9 mouse cellular contexts compared by ENCODE assay signal in genomic region chr12:81788672-81789084, GRCm38 (mm10). TPM values are rescaled to one million over a fixed set of nuclear protein-coding genes. Genes with fewer than 3 reads are reported as not detected.
DNase-seq lines count a peak whose midpoint lies in the region; ATAC-seq and TF ChIP-seq lines count a peak whose summit lies in the region.
"Had no signal": no experiment of that assay in that cellular context is flagged by ENCODE, and none has a peak within 500 bp of the region (broad histone marks: within the 10 kb centered on the region; RNA-seq: fewer than 3 reads in every experiment).

No protein-coding gene starts in this region.

- intact Hi-C loops in gastrocnemius, postnatal 36 days (cut with DNase I), result loop anchor here (2.0 kb wide), 1 partner anchor 170 kb away; no protein-coding TSS in a partner anchor

- under 1% methylated on average over 9 of the region's 9 CpGs for WGBS in kidney, adult 2 months
- 7% methylated on average over 9 of the region's 9 CpGs for WGBS in limb, embryonic 10.5 days
- 3% methylated on average over 9 of the region's 9 CpGs for WGBS in stomach, embryonic 14.5 days

- H3K4me1 ChIP-seq in cortical plate, adult 2 months (ENCODE audit: control insufficient read depth, insufficient read depth, low read length), result no peaks in the 10 kb centered on the region
- H3K4me1 ChIP-seq in kidney, adult 2 months (ENCODE audit: control insufficient read depth, insufficient read depth, low read length), result no peaks in the 10 kb centered on the region
- H3K4me1 ChIP-seq in limb, embryonic 10.5 days, result peaks cover 6% of the 10 kb centered on the region; the same call in 1 of the 2 replicates
- no peaks in the 10 kb centered on the region for H3K4me1 ChIP-seq in stomach, embryonic 14.5 days (ENCODE audit: control insufficient read depth, insufficient read depth, low read length)
- H3K4me1 ChIP-seq: embryonic facial prominence, embryonic 12.5 days had no signal

- TF ChIP-seq CTCF in cortical plate, adult 2 months (IDR thresholded peaks at IDR 0.05; ENCODE audit: extremely low read depth, insufficient read depth, low read length), result peak; percentile 99
- peak; percentile 99; the same call in 1 of the 2 replicates for TF ChIP-seq CTCF in kidney, adult 2 months (conservative IDR thresholded peaks at IDR 0.05; ENCODE audit: insufficient read depth, insufficient read length, low read depth, low read length)

- H3K9ac ChIP-seq in stomach, embryonic 14.5 days (replicated peaks; ENCODE audit: low read depth, low read length), result no peak overlapping the region
- H3K9ac ChIP-seq: embryonic facial prominence, embryonic 12.5 days had no signal

- no peak overlapping the region for H3K4me3 ChIP-seq in cortical plate, adult 2 months (ENCODE audit: insufficient read depth, low read length)
- no peak overlapping the region for H3K4me3 ChIP-seq in kidney, adult 2 months (ENCODE audit: insufficient read depth, low read depth, low read length)
- H3K4me3 ChIP-seq in limb, embryonic 10.5 days, result no peak overlapping the region
- no peak overlapping the region for H3K4me3 ChIP-seq in stomach, embryonic 14.5 days (ENCODE audit: low read depth, low read length)
- H3K4me3 ChIP-seq: embryonic facial prominence, embryonic 12.5 days had no signal

- H3K27me3 ChIP-seq in kidney, adult 2 months (replicated peaks; ENCODE audit: control insufficient read depth, insufficient read depth, low read length), result no peaks in the 10 kb centered on the region
- peaks cover 12% of the 10 kb centered on the region for H3K27me3 ChIP-seq in limb, embryonic 10.5 days (ENCODE audit: low read depth, poor library complexity, severe bottlenecking)
- H3K27me3 ChIP-seq in stomach, embryonic 14.5 days (ENCODE audit: control insufficient read depth, insufficient read depth, low read length), result no peaks in the 10 kb centered on the region

- H3K9me3 ChIP-seq in limb, embryonic 10.5 days (replicated peaks), result no peaks in the 10 kb centered on the region
- H3K9me3 ChIP-seq in stomach, embryonic 14.5 days (ENCODE audit: control insufficient read depth, low read depth, low read length), result no peaks in the 10 kb centered on the region
- H3K9me3 ChIP-seq: embryonic facial prominence, embryonic 12.5 days had no signal

- no peaks in the 10 kb centered on the region for H3K36me3 ChIP-seq in kidney, adult 2 months (ENCODE audit: control insufficient read depth, insufficient read depth, low read length)
- H3K36me3 ChIP-seq in limb, embryonic 10.5 days, result no peaks in the 10 kb centered on the region
- no peaks in the 10 kb centered on the region for H3K36me3 ChIP-seq in stomach, embryonic 14.5 days (ENCODE audit: control insufficient read depth, insufficient read depth, low read length)
- H3K36me3 ChIP-seq: embryonic facial prominence, embryonic 12.5 days had no signal

- H3K4me2 ChIP-seq in stomach, embryonic 14.5 days (replicated peaks; ENCODE audit: low read depth, low read length), result no peak overlapping the region
- H3K4me2 ChIP-seq: embryonic facial prominence, embryonic 12.5 days had no signal

- DNase-seq in 3134 (ENCODE audit: extremely low read depth, insufficient read length, low spot score), result peak; percentile 76
- DNase-seq in gastrocnemius, postnatal 36 days, result peak; percentile 82 to 94
- DNase-seq in kidney, adult 2 months, result peak; percentile 94
- peak; percentile 93 for DNase-seq in limb, embryonic 10.5 days (ENCODE audit: low spot score)
- DNase-seq in monocyte, adult 2 months (ENCODE audit: low read depth in 1 of 2, low spot score in 2 of 2), result peak; percentile 88 to 94

- no peak for TF ChIP-seq POLR2A in cortical plate, adult 2 months (IDR thresholded peaks at IDR 0.05; ENCODE audit: extremely low read depth, insufficient read depth, low read length)
- no peak for TF ChIP-seq POLR2A in kidney, adult 2 months (IDR thresholded peaks at IDR 0.05; ENCODE audit: low read depth, low read length)

- ATAC-seq in activated CD4-positive, CD25-positive, alpha-beta regulatory T cell, adult 4 months, result peak; percentile 91
- ATAC-seq in stomach, embryonic 14.5 days (ENCODE audit: insufficient number of reproducible peaks, insufficient read depth, low FRiP score, low read depth), result peak; percentile 25; the same call in 1 of the 2 replicates

- no peak overlapping the region for H3K27ac ChIP-seq in cortical plate, adult 2 months (ENCODE audit: insufficient read depth, low read length)
- no peak overlapping the region for H3K27ac ChIP-seq in kidney, adult 2 months (ENCODE audit: insufficient read depth, low read depth, low read length)
- H3K27ac ChIP-seq in limb, embryonic 10.5 days, result no peak overlapping the region
- no peak overlapping the region for H3K27ac ChIP-seq in stomach, embryonic 14.5 days (ENCODE audit: low read length)
- H3K27ac ChIP-seq: embryonic facial prominence, embryonic 12.5 days had no signal

RNA-seq across cellular contexts. Expression of gene Map3k9, which starts 7.7 kb away (rescaled TPM):
- polyA plus RNA-seq in activated CD4-positive, CD25-positive, alpha-beta regulatory T cell, adult 4 months (2017; shearing (Covaris generic)), result under 1 TPM; 0.13 to 0.26 TPM
- 18.3 and 19.1 TPM in 2 replicates for polyA plus RNA-seq in cortical plate, adult 2 months (2012; rRNA removed)
- total RNA-seq in gastrocnemius, postnatal 36 days (2021), result under 1 TPM; 0.07 to 0.10 TPM
- polyA plus RNA-seq in kidney, adult 2 months (2012; rRNA removed), result 3.4 and 3.9 TPM in 2 replicates
- 0.66 and 0.67 TPM in 2 replicates for polyA plus RNA-seq in limb, embryonic 10.5 days (2016; fragmentation: Nextera tagmentation; extraction: Ambion mirVana)
- 2.5 and 3.0 TPM in 2 replicates for polyA plus RNA-seq in stomach, embryonic 14.5 days (2014; fragmentation: Nextera tagmentation; extraction: Ambion mirVana)
